Mouse (Mus musculus): Measurements from ENCODE around the gene Gria2.

GRCm38 (mm10) chr3:80800995-80801826 is 1.4 kb downstream of the Gria2 start:
- no peak for TF ChIP-seq CTCF (IDR thresholded peaks at IDR 0.05; ENCODE audit: low read depth, low read length)
- no peak for TF ChIP-seq TAL1 (conservative IDR thresholded peaks at IDR 0.05; ENCODE audit: low read depth, low read length)
- no peak for TF ChIP-seq GATA1 (IDR thresholded peaks at IDR 0.05; ENCODE audit: borderline replicate concordance, low read length)
- TF ChIP-seq GATA2 (IDR thresholded peaks at IDR 0.05; ENCODE audit: borderline replicate concordance, low read depth, low read length), result no peak
- TF ChIP-seq POLR2AphosphoS5 (IDR thresholded peaks at IDR 0.05; ENCODE audit: insufficient replicate concordance, low read depth, low read length), result no peak

Measured in G1E (cell line).